Mouse (Mus musculus) liver, adult (tissue): ENCODE data around the gene Csmd2.

Experiments
- GATA4 ChIP-seq: IDR thresholded peaks from 2 replicates; pipeline ENCODE4 v1.6.1; 2014; ENCODE audit warnings: mild to moderate bottlenecking, low read length; ENCODE audit not compliant: insufficient replicate concordance

Csmd2 gene

GRCm38 (mm10) chr4:127987784-127988455, at the start of gene Csmd2:
Csmd2 (plus strand) TSS chr4:127987857.
- TF ChIP-seq GATA4: no peak

GRCm38 (mm10) chr4:127947696-127948095, 40.0 kb upstream of the Csmd2 start:
- TF ChIP-seq GATA4: no peak

GRCm38 (mm10) chr4:127953006-127953710, 34.5 kb upstream of the Csmd2 start:
- no peak for TF ChIP-seq GATA4

GRCm38 (mm10) chr4:127969101-127969500, 18.6 kb upstream of the Csmd2 start:
- no peak for TF ChIP-seq GATA4

GRCm38 (mm10) chr4:127970018-127970421, 17.6 kb upstream of the Csmd2 start:
- TF ChIP-seq GATA4: no peak

GRCm38 (mm10) chr4:127970901-127971868, 16.5 kb upstream of the Csmd2 start, which contains the start of gene CK137956:
CK137956 (minus strand) TSS chr4:127970951.
- no peak for TF ChIP-seq GATA4

- no peak for TF ChIP-seq GATA4
Measured at GRCm38 (mm10) chr4:127972976-127973375, 14.7 kb upstream of the Csmd2 start.

GRCm38 (mm10) chr4:127981125-127981524, 6.5 kb upstream of the Csmd2 start:
- TF ChIP-seq GATA4: no peak

- TF ChIP-seq GATA4: no peak
Measured at GRCm38 (mm10) chr4:127984426-127984825, 3.2 kb upstream of the Csmd2 start.

- TF ChIP-seq GATA4: no peak
Measured at GRCm38 (mm10) chr4:127985874-127986273, 1.8 kb upstream of the Csmd2 start.

GRCm38 (mm10) chr4:127986491-127987075, 1.1 kb upstream of the Csmd2 start:
- TF ChIP-seq GATA4: no peak

GRCm38 (mm10) chr4:127987270-127987669, 387 bp upstream of the Csmd2 start:
- no peak for TF ChIP-seq GATA4

- no peak for TF ChIP-seq GATA4
Measured at GRCm38 (mm10) chr4:127988526-127989180, 996 bp downstream of the Csmd2 start.

GRCm38 (mm10) chr4:127989347-127989995, 1.8 kb downstream of the Csmd2 start:
- TF ChIP-seq GATA4: no peak

- TF ChIP-seq GATA4: no peak
Measured at GRCm38 (mm10) chr4:127999281-127999680, 11.6 kb downstream of the Csmd2 start.
